Mouse (Mus musculus): ENCODE data around the gene Tfe3. TPM values are rescaled to one million over a fixed set of nuclear protein-coding genes. Genes with fewer than 3 reads are reported as not detected.
A peak's percentile ranks its signal among the peaks of the same experiment; 100 is the strongest.
"Not testable (repeated sequence)": the region's sequence is repeated elsewhere in the genome, so short reads cannot be mapped to it uniquely, and the experiment has no call there.

The Tfe3 gene
- 10 to 100 TPM; 17.4 to 19.0 TPM for total RNA-seq (2021)

- intact Hi-C loops (cut with DNase I) = no loop called here
- DNase-seq = peak; percentile 92 to 94
These were observed at the start of gene Tfe3 for GRCm38 (mm10) chrX:7762137-7762920. Gene Tfe3 (plus strand): TSS chrX:7762560.

DNA sequence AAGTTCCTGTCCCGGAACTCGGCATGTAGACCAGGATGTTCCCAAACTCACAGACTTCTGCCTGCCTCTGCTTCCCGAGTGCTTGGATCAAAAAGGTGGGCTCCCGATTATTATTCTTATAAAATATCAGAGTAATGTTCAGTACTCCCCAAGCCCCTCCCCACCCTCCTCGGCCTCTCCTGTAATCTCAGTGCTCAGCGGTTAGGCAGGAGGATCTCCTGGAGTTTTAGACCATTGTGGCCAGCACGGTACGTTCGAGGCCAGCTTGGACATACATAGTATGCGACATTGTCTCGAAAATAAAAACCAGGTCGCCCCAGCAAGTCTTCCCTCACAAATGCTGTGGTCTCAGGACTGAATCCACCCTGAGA, 48.6 kb upstream of the Tfe3 start:
- intact Hi-C loops (cut with DNase I) = not testable (repeated sequence)

GRCm38 (mm10) chrX:7714135-7714899, 48.0 kb upstream of the Tfe3 start, which contains the start of gene Wdr45:
Gene Wdr45 (plus strand): TSS chrX:7714333.
- intact Hi-C loops (cut with DNase I) = not testable (repeated sequence)
- DNase-seq = peak; percentile 94 to 95

More for the DNA sequence above, 48.6 kb upstream of the Tfe3 start:
- not testable (repeated sequence) for DNase-seq

GRCm38 (mm10) chrX:7716058-7716457, 46.3 kb upstream of the Tfe3 start:
- DNase-seq; intact Hi-C loops (cut with DNase I): not testable (repeated sequence)

- intact Hi-C loops (cut with DNase I) = no loop called here
- peak; percentile 76 to 82 for DNase-seq
These were observed 40.7 kb upstream of the Tfe3 start, which contains the start of gene Gm45208 for GRCm38 (mm10) chrX:7721514-7722281. Gene Gm45208 (plus strand): TSS chrX:7722245.

DNA sequence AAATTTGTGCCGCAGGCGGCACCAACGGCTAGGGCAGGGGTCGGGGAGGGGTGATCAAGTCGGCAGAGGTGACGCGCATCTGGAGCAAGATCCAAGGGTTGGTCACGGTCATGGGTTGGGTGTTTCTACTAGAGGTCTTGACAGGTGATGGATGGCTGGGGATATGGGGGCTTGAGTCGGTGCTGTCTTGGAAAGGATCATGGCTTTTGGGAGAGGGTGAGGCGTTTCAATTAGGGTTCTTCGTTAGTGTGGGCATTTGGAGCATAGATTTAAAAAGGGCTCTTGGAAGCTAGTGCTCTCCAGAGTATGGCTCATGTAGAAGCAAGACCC, 40.1 kb upstream of the Tfe3 start:
- no peak for DNase-seq

GRCm38 (mm10) chrX:7722691-7723090, 39.7 kb upstream of the Tfe3 start:
- intact Hi-C loops (cut with DNase I) = no loop called here
- no peak for DNase-seq

More for the DNA sequence above, 40.1 kb upstream of the Tfe3 start:
- intact Hi-C loops (cut with DNase I) = no loop called here

DNA sequence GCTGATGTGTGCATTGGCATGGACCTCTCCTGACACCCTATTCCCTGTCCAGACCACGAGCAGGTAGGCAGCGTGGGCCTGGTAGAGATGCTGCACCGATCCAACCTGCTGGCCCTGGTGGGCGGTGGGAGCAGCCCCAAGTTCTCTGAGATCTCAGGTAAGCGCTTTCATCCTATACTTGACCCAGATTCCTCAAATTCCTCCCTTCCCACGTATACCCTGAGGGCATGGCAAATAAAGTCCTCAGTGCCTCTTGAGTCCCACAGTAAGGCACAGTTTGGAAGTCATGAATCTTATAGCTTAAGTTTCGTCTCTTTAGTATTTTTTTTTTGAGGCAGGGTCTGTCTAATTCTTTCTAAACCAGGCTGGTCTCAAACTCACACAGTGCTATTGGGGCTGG, 38.2 kb upstream of the Tfe3 start:
- intact Hi-C loops (cut with DNase I) = no loop called here

GRCm38 (mm10) chrX:7725841-7726240, 36.5 kb upstream of the Tfe3 start:
- DNase-seq = no peak
- intact Hi-C loops (cut with DNase I) = no loop called here

More for the DNA sequence above, 38.2 kb upstream of the Tfe3 start:
- no peak for DNase-seq

- no peak for DNase-seq
- intact Hi-C loops (cut with DNase I) = no loop called here
These were observed 35.2 kb upstream of the Tfe3 start for GRCm38 (mm10) chrX:7727176-7727575.

- intact Hi-C loops (cut with DNase I) = no loop called here
- peak; percentile 80 to 81 for DNase-seq
These were observed 34.0 kb upstream of the Tfe3 start, which contains the start of gene Praf2 for GRCm38 (mm10) chrX:7728215-7728921. Gene Praf2 (plus strand): TSS chrX:7728439.

GRCm38 (mm10) chrX:7728922-7729265, 33.5 kb upstream of the Tfe3 start:
- DNase-seq = no peak
- intact Hi-C loops (cut with DNase I) = no loop called here

GRCm38 (mm10) chrX:7733571-7734156, 28.7 kb upstream of the Tfe3 start:
- peak; percentile 70 to 81 for DNase-seq
- intact Hi-C loops (cut with DNase I) = loop anchor here (5.0 kb wide), 1 partner anchor 44 kb away; no protein-coding TSS in a partner anchor

- intact Hi-C loops (cut with DNase I) = no loop called here
- DNase-seq = no peak
These were observed 22.9 kb upstream of the Tfe3 start for GRCm38 (mm10) chrX:7739336-7740081.

DNA sequence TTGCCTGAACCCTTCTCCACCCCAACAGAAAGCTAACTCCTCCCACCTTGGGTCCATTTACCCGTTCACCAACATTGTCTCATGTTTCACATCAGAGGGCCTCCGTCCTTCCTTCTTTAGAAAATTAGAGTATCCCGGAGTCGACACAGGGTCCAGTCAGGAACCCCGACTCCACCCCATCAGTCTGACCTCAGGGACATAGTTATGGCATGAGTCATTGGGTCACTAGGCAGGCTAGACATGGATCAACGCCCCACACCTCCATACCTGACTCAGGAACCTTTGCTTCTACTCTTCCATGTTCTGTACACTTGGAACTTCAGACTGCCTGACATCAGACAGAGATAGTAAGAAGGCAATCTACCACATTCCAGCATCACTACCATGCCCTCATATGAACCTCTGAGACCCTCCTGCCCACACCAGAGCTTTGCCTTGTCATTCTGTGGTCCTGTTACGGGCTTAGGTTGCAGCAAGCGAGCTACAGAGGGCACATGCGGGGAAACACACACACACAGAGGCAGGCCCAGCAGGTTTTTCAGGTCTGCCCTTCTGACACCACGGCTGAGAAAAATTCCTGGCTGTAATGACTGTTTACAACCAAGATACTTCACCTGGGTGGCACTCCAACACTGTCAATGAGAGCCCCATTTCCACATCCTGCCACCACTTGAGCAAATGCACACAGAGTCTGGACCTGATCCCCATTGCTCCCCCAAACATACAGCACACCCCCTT, 22.1 kb upstream of the Tfe3 start:
- no peak for DNase-seq
- intact Hi-C loops (cut with DNase I) = no loop called here

DNA sequence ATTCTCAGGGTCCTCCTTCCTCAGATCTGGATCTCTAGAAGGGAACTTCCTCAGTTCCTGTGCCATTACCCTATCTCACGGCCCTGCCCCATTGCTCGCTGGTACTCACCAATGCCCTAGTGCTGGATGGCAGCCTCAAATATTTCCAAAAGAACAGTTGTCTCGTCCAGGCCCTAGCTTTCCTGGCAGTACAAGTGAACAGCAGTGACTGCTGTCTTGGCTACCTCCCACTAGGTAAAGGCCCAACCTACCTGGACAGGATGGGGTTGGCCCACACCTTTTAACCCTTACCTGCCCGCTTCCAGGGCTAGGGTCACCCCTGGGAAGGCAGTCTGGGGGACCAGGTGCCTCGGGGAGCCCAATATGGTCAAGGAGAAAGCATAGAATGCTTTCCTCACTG, 21.3 kb upstream of the Tfe3 start:
- intact Hi-C loops (cut with DNase I) = no loop called here
- DNase-seq = no peak

DNA sequence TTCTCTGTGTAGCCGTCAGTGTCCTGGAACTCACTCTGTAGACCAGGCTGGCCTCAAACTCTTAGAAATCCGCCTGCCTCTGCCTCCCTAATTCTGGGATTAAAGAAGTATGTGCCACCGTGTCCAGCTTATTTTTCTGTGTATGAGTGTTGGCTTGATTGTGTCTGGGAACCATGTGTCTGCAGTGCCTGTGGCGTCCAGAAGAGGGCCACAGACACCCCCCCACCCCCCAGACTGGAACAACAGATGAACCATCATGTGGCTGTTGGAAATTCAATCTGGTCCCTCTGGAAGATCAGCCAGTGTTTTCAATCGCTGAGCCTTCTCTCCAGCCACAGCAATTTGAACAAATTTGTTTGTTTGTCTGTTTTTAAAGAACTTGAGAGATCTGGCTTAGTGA, 18.9 kb upstream of the Tfe3 start:
- no peak for DNase-seq
- intact Hi-C loops (cut with DNase I) = no loop called here

DNA sequence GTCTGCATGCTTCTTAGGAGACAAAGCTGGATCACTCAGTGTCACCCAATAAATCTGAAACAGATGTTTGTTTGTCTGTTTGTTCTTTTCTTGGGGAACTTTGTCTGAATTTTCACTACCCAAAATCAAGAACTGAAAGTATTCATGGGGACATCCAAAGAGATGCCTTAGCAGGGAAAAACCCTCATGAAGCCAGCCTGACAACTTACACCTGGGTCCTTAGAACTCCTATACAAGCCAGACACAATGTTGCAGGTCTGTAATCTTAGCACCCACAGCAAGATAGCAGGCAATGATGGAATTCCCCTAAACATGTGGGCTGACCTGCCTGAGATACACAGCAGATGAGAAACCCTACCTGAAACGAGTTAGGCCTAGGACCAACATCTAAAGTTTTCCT, 17.4 kb upstream of the Tfe3 start:
- intact Hi-C loops (cut with DNase I) = no loop called here
- no peak for DNase-seq

DNA sequence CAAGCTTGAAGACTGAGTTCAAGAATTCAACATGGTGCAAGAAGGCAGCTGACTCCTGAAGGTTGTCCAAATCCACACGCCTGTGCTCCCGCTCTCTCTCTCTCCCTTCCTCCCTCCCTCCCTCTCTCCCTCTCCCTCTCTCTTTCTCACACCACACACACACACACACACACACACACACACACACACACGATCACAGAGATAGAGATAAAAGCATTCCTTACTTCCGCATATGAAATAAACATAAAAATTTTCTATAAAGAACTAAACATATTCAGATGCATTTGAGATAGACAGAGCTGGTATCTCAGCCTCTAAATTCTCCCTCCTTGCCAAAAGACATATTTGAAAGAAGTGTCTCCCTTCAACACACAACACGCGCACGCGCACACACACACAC, 16.9 kb upstream of the Tfe3 start:
- DNase-seq = no peak
- intact Hi-C loops (cut with DNase I) = no loop called here
